Mouse (Mus musculus) brain, embryonic 14.5 days (tissue): ENCODE data around the gene Cbx5.

Experiments
- CTCF ChIP-seq: fragments of 200-500 bp; IDR thresholded peaks from 2 replicates; pipeline ENCODE4 v1.5.1; 2012; ENCODE audit warnings: inconsistent platforms, mild to moderate bottlenecking, moderate library complexity, borderline replicate concordance; ENCODE audit not compliant: insufficient read depth, insufficient read length; ENCODE audit errors: extremely low read depth
- POLR2A ChIP-seq: fragments of 200-500 bp; IDR thresholded peaks from 2 replicates; pipeline ENCODE4 v1.6.1; 2012; ENCODE audit warnings: mild to moderate bottlenecking, inconsistent platforms, borderline replicate concordance; ENCODE audit not compliant: poor library complexity, insufficient read depth, insufficient read length, severe bottlenecking; ENCODE audit errors: extremely low read depth

- no peak for TF ChIP-seq CTCF
- TF ChIP-seq POLR2A, result no peak
These were observed 59.2 kb downstream of the Cbx5 start for GRCm38 (mm10) chr15:103180406-103180805.
